12 mouse cellular contexts compared by ENCODE assay signal in genomic region chr15:78438018-78438394, GRCm38 (mm10). TPM values are rescaled to one million over a fixed set of nuclear protein-coding genes. Genes with fewer than 3 reads are reported as not detected.
DNase-seq lines count a peak whose midpoint lies in the region; ATAC-seq lines count a peak whose summit lies in the region.
"Had no signal": no experiment of that assay in that cellular context is flagged by ENCODE, and none has a peak within 500 bp of the region (broad histone marks: within the 10 kb centered on the region; RNA-seq: fewer than 3 reads in every experiment).

No protein-coding gene starts in this region.

- peak; percentile 61 for DNase-seq in lung, postnatal 10 days
- DNase-seq in lung, postnatal 14 days: no peak
- peak; percentile 74 to 77 for DNase-seq in adrenal gland, postnatal 36 days
- no peak for DNase-seq in thymus, postnatal 25 days
- DNase-seq in kidney, adult 9 months: no peak

- peak overlapping the region; percentile 84 for H3K27ac ChIP-seq in heart, embryonic 13.5 days (replicated peaks)
- no peak overlapping the region; the same call in 1 of the 2 replicates for H3K27ac ChIP-seq in heart, embryonic 11.5 days (ENCODE audit: low read depth, low read length)
- peak overlapping the region; percentile 86; the same call in 1 of the 2 replicates for H3K27ac ChIP-seq in neural tube, embryonic 13.5 days (replicated peaks)

- 51% methylated on average over 4 of the region's 4 CpGs for WGBS in heart, embryonic 13.5 days
- WGBS in heart, embryonic 11.5 days (ENCODE audit: insufficient replicate concordance): 48% methylated on average over 4 of the region's 4 CpGs
- 45% methylated on average over 4 of the region's 4 CpGs for WGBS in neural tube, embryonic 13.5 days

- H3K4me3 ChIP-seq in heart, embryonic 13.5 days: no peak overlapping the region
- no peak overlapping the region for H3K4me3 ChIP-seq in heart, embryonic 11.5 days (ENCODE audit: low read depth, low read length)
- H3K4me3 ChIP-seq in neural tube, embryonic 13.5 days: no peak overlapping the region

- H3K9me3 ChIP-seq in heart, embryonic 13.5 days: no peaks in the 10 kb centered on the region
- no peaks in the 10 kb centered on the region for H3K9me3 ChIP-seq in heart, embryonic 11.5 days (replicated peaks; ENCODE audit: control insufficient read depth, low read length)
- no peaks in the 10 kb centered on the region for H3K9me3 ChIP-seq in neural tube, embryonic 13.5 days

- peaks cover 23% of the 10 kb centered on the region for H3K27me3 ChIP-seq in heart, embryonic 13.5 days (replicated peaks)
- H3K27me3 ChIP-seq in heart, embryonic 11.5 days (ENCODE audit: control insufficient read depth, insufficient read depth, low read length): peaks cover 6% of the 10 kb centered on the region
- H3K27me3 ChIP-seq in neural tube, embryonic 13.5 days: no peaks in the 10 kb centered on the region

- H3K4me2 ChIP-seq in heart, embryonic 13.5 days: peak overlapping the region; percentile 77; the same call in 1 of the 2 replicates
- H3K4me2 ChIP-seq in heart, embryonic 11.5 days: no peak overlapping the region
- no peak overlapping the region for H3K4me2 ChIP-seq in neural tube, embryonic 13.5 days

- peaks cover 65% of the 10 kb centered on the region for H3K4me1 ChIP-seq in heart, embryonic 13.5 days
- peaks cover 22% of the 10 kb centered on the region for H3K4me1 ChIP-seq in heart, embryonic 11.5 days (ENCODE audit: control insufficient read depth, insufficient read depth, low read length)
- H3K4me1 ChIP-seq in neural tube, embryonic 13.5 days (replicated peaks): peaks cover 52% of the 10 kb centered on the region

- peaks cover 19% of the 10 kb centered on the region for H3K36me3 ChIP-seq in heart, embryonic 13.5 days
- H3K36me3 ChIP-seq in heart, embryonic 11.5 days (ENCODE audit: control insufficient read depth, insufficient read depth, low read length): no peaks in the 10 kb centered on the region
- peaks cover 40% of the 10 kb centered on the region for H3K36me3 ChIP-seq in neural tube, embryonic 13.5 days

- peak overlapping the region; percentile 76 for H3K9ac ChIP-seq in heart, embryonic 13.5 days
- H3K9ac ChIP-seq in heart, embryonic 11.5 days (ENCODE audit: low read depth, low read length): no peak overlapping the region
- H3K9ac ChIP-seq in neural tube, embryonic 13.5 days: no peak overlapping the region

- ATAC-seq in heart, embryonic 13.5 days (ENCODE audit: extremely low read depth, insufficient number of reproducible peaks, low FRiP score, low TSS enrichment): no peak
- ATAC-seq in heart, embryonic 11.5 days (replicated peaks; ENCODE audit: insufficient number of reproducible peaks, low FRiP score, low TSS enrichment): no peak
- ATAC-seq in neural tube, embryonic 13.5 days (ENCODE audit: low read depth): no peak
- ATAC-seq: hindbrain, embryonic 16.5 days had no signal

RNA-seq across cellular contexts. Expression of gene Kctd17, which starts 9.6 kb away (rescaled TPM):
- polyA plus RNA-seq in heart, embryonic 13.5 days (2015; fragmentation: Nextera tagmentation; extraction: Ambion mirVana): 22.5 and 23.0 TPM in 2 replicates
- polyA plus RNA-seq in heart, embryonic 11.5 days (2014; fragmentation: Nextera tagmentation; extraction: Ambion mirVana): 16.8 and 21.3 TPM in 2 replicates
- 10 to 100 TPM; 78.2 to 96.3 TPM for total RNA-seq in adrenal gland, postnatal 36 days (2021)
- 120 and 122 TPM in 2 replicates for polyA plus RNA-seq in neural tube, embryonic 13.5 days (2015; fragmentation: Nextera tagmentation; extraction: Ambion mirVana)

RNA-seq across cellular contexts. Expression of gene Tmprss6, which starts 30.4 kb away (rescaled TPM):
- polyA plus RNA-seq in heart, embryonic 13.5 days (2015; fragmentation: Nextera tagmentation; extraction: Ambion mirVana): 0.37 and 0.45 TPM in 2 replicates
- 0.64 TPM in 1 of 2 replicates, not detected in the other for polyA plus RNA-seq in heart, embryonic 11.5 days (2014; fragmentation: Nextera tagmentation; extraction: Ambion mirVana)
- 1 to 10 TPM; 1.2 to 2.3 TPM for total RNA-seq in adrenal gland, postnatal 36 days (2021)
- 0.15 and 0.28 TPM in 2 replicates for polyA plus RNA-seq in neural tube, embryonic 13.5 days (2015; fragmentation: Nextera tagmentation; extraction: Ambion mirVana)
- total RNA-seq: common myeloid progenitor, adult 5-6 weeks; layer of hippocampus, postnatal 10 days had no signal

RNA-seq across cellular contexts. Expression of gene Mpst, which starts 31.8 kb away (rescaled TPM):
- 0.99 and 1.9 TPM in 2 replicates for polyA plus RNA-seq in heart, embryonic 13.5 days (2015; fragmentation: Nextera tagmentation; extraction: Ambion mirVana)
- polyA plus RNA-seq in heart, embryonic 11.5 days (2014; fragmentation: Nextera tagmentation; extraction: Ambion mirVana): 1.1 and 1.6 TPM in 2 replicates
- total RNA-seq in adrenal gland, postnatal 36 days (2021): 10 to 100 TPM; 38.8 to 57.7 TPM
- 2.3 and 2.9 TPM in 2 replicates for polyA plus RNA-seq in neural tube, embryonic 13.5 days (2015; fragmentation: Nextera tagmentation; extraction: Ambion mirVana)

RNA-seq across cellular contexts. Expression of gene Tst, which starts 32.3 kb away (rescaled TPM):
- polyA plus RNA-seq in heart, embryonic 13.5 days (2015; fragmentation: Nextera tagmentation; extraction: Ambion mirVana): 12.2 and 14.2 TPM in 2 replicates
- 9.6 and 13.5 TPM in 2 replicates for polyA plus RNA-seq in heart, embryonic 11.5 days (2014; fragmentation: Nextera tagmentation; extraction: Ambion mirVana)
- total RNA-seq in adrenal gland, postnatal 36 days (2021): 100 to 1,000 TPM; 276 to 330 TPM
- 7.9 and 11.4 TPM in 2 replicates for polyA plus RNA-seq in neural tube, embryonic 13.5 days (2015; fragmentation: Nextera tagmentation; extraction: Ambion mirVana)

RNA-seq across cellular contexts. Expression of gene Tex33, which starts 42.3 kb away (rescaled TPM):
- polyA plus RNA-seq in heart, embryonic 13.5 days (2015; fragmentation: Nextera tagmentation; extraction: Ambion mirVana): not detected in 2 replicates
- not detected in 2 replicates for polyA plus RNA-seq in heart, embryonic 11.5 days (2014; fragmentation: Nextera tagmentation; extraction: Ambion mirVana)
- not detected for total RNA-seq in adrenal gland, postnatal 36 days (2021)
- not detected in 2 replicates for polyA plus RNA-seq in neural tube, embryonic 13.5 days (2015; fragmentation: Nextera tagmentation; extraction: Ambion mirVana)
- total RNA-seq: common myeloid progenitor, adult 5-6 weeks had no signal
- polyA plus RNA-seq: hindbrain, embryonic 16.5 days; liver, embryonic 16.5 days had no signal

Comparison
In these comparisons a context has a peak if more than half of its experiments do, and no peak if none do; other contexts are left out.
1. DNase-seq: peak in lung, postnatal 10 days (single experiment) and adrenal gland, postnatal 36 days (2 of 2); none in lung, postnatal 14 days (single experiment), thymus, postnatal 25 days (single experiment) and kidney, adult 9 months (single experiment).